Mouse (Mus musculus): ENCODE measurements around the gene Pla2g6.

The Pla2g6 gene

GRCm38 (mm10) chr15:79328058-79328938, at the start of gene Pla2g6:
Gene Pla2g6, minus strand, starts transcription at chr15:79328390.
- DNase-seq (ENCODE audit: extremely low spot score, low read depth, low spot score), result peak; percentile 92

GRCm38 (mm10) chr15:79377681-79378080, 49.5 kb upstream of the Pla2g6 start:
- DNase-seq (ENCODE audit: extremely low spot score, low read depth, low spot score), result no peak

- no peak for DNase-seq (ENCODE audit: extremely low spot score, low read depth, low spot score)
Measured at GRCm38 (mm10) chr15:79374760-79375159, 46.6 kb upstream of the Pla2g6 start.

- no peak for DNase-seq (ENCODE audit: extremely low spot score, low read depth, low spot score)
Measured at GRCm38 (mm10) chr15:79370281-79370843, 42.2 kb upstream of the Pla2g6 start.

- no peak for DNase-seq (ENCODE audit: extremely low spot score, low read depth, low spot score)
Measured at GRCm38 (mm10) chr15:79369452-79370280, 41.5 kb upstream of the Pla2g6 start.

- no peak for DNase-seq (ENCODE audit: extremely low spot score, low read depth, low spot score)
Measured at GRCm38 (mm10) chr15:79368861-79369440, 40.8 kb upstream of the Pla2g6 start.

- DNase-seq (ENCODE audit: extremely low spot score, low read depth, low spot score), result no peak
Measured at GRCm38 (mm10) chr15:79368313-79368811, 40.2 kb upstream of the Pla2g6 start.

- no peak for DNase-seq (ENCODE audit: extremely low spot score, low read depth, low spot score)
Measured at GRCm38 (mm10) chr15:79366402-79366801, 38.2 kb upstream of the Pla2g6 start.

- DNase-seq (ENCODE audit: extremely low spot score, low read depth, low spot score), result no peak
Measured at GRCm38 (mm10) chr15:79365068-79365467, 36.9 kb upstream of the Pla2g6 start.

- no peak for DNase-seq (ENCODE audit: extremely low spot score, low read depth, low spot score)
Measured at GRCm38 (mm10) chr15:79364120-79364519, 35.9 kb upstream of the Pla2g6 start.

GRCm38 (mm10) chr15:79361023-79361422, 32.8 kb upstream of the Pla2g6 start:
- DNase-seq (ENCODE audit: extremely low spot score, low read depth, low spot score), result no peak

- DNase-seq (ENCODE audit: extremely low spot score, low read depth, low spot score), result no peak
Measured at GRCm38 (mm10) chr15:79360371-79360770, 32.2 kb upstream of the Pla2g6 start.

GRCm38 (mm10) chr15:79359954-79360353, 31.8 kb upstream of the Pla2g6 start:
- DNase-seq (ENCODE audit: extremely low spot score, low read depth, low spot score), result no peak

- DNase-seq (ENCODE audit: extremely low spot score, low read depth, low spot score), result no peak
Measured at GRCm38 (mm10) chr15:79357974-79358690, 29.9 kb upstream of the Pla2g6 start.

- no peak for DNase-seq (ENCODE audit: extremely low spot score, low read depth, low spot score)
Measured at GRCm38 (mm10) chr15:79357036-79357911, 29.1 kb upstream of the Pla2g6 start.

- no peak for DNase-seq (ENCODE audit: extremely low spot score, low read depth, low spot score)
Measured at GRCm38 (mm10) chr15:79356481-79356880, 28.3 kb upstream of the Pla2g6 start.

- DNase-seq (ENCODE audit: extremely low spot score, low read depth, low spot score), result no peak
Measured at GRCm38 (mm10) chr15:79354619-79355018, 26.4 kb upstream of the Pla2g6 start.

GRCm38 (mm10) chr15:79353690-79354305, 25.6 kb upstream of the Pla2g6 start:
- no peak for DNase-seq (ENCODE audit: extremely low spot score, low read depth, low spot score)

- DNase-seq (ENCODE audit: extremely low spot score, low read depth, low spot score), result no peak
Measured at GRCm38 (mm10) chr15:79352479-79352878, 24.3 kb upstream of the Pla2g6 start.

Measured in hindlimb bud, embryonic 11.5 days (tissue).